Mouse (Mus musculus) A20 (cell line): ENCODE measurements at regions not wholly inside any gene's neighbourhood (a gene's known extent, or its start where the extent isn't known, plus 50 kb on each side); places are given as distances from the start of the nearest gene placed in this dataset.

Experiments
- DNase-seq: peaks from one replicate; pipeline ENCODE4 v3.0.0-alpha.2; 2011; ENCODE audit warnings: low read depth, low spot score

- DNase-seq = no peak
Measured at GRCm38 (mm10) chr14:24876508-24876907, 389.6 kb downstream of the Rps24 start.

- DNase-seq = no peak
Measured at GRCm38 (mm10) chr14:24877853-24878252, 390.9 kb downstream of the Rps24 start.

- no peak for DNase-seq
Measured at GRCm38 (mm10) chr14:24886164-24886563, 399.2 kb downstream of the Rps24 start.

GRCm38 (mm10) chr14:24886896-24887421 lies 400.0 kb downstream of the Rps24 start:
- DNase-seq = no peak

GRCm38 (mm10) chr14:24890856-24891255 lies 403.9 kb downstream of the Rps24 start:
- no peak for DNase-seq

- DNase-seq = no peak
Measured at GRCm38 (mm10) chr14:24895196-24895595, 408.3 kb downstream of the Rps24 start.

- no peak for DNase-seq
Measured at GRCm38 (mm10) chr14:24896681-24897080, 409.8 kb downstream of the Rps24 start.

- no peak for DNase-seq
Measured at GRCm38 (mm10) chr14:24900501-24901179, 413.7 kb downstream of the Rps24 start.

- no peak for DNase-seq
Measured at GRCm38 (mm10) chr14:24901726-24902125, 414.8 kb downstream of the Rps24 start.

- no peak for DNase-seq
Measured at GRCm38 (mm10) chr14:24902870-24903269, 415.9 kb downstream of the Rps24 start.

GRCm38 (mm10) chr14:24904712-24905111 lies 417.8 kb downstream of the Rps24 start:
- DNase-seq = no peak

- DNase-seq = no peak
Measured at GRCm38 (mm10) chr14:24906916-24907315, 420.0 kb downstream of the Rps24 start.

- no peak for DNase-seq
Measured at GRCm38 (mm10) chr14:24908377-24908776, 421.5 kb downstream of the Rps24 start.

GRCm38 (mm10) chr14:24911621-24912020 lies 424.7 kb downstream of the Rps24 start:
- DNase-seq = no peak

- no peak for DNase-seq
Measured at GRCm38 (mm10) chr14:24919056-24919455, 432.1 kb downstream of the Rps24 start.

GRCm38 (mm10) chr14:24922006-24922405 lies 435.1 kb downstream of the Rps24 start:
- DNase-seq = no peak

- no peak for DNase-seq
Measured at GRCm38 (mm10) chr14:24924561-24924960, 437.6 kb downstream of the Rps24 start.

GRCm38 (mm10) chr14:24926086-24927048 lies 439.4 kb downstream of the Rps24 start:
- no peak for DNase-seq

GRCm38 (mm10) chr14:24928726-24929125 lies 441.8 kb downstream of the Rps24 start:
- DNase-seq = no peak

- DNase-seq = no peak
Measured at GRCm38 (mm10) chr14:24930251-24930650, 443.3 kb downstream of the Rps24 start.

- DNase-seq = no peak
Measured at GRCm38 (mm10) chr14:24937876-24938275, 451.0 kb downstream of the Rps24 start.

GRCm38 (mm10) chr14:24939068-24939467 lies 452.1 kb downstream of the Rps24 start:
- no peak for DNase-seq
